Mouse (Mus musculus) intestine, embryonic 16.5 days (tissue): ENCODE results near the gene Zbtb7b. TPM values are rescaled to one million over a fixed set of nuclear protein-coding genes. Genes with fewer than 3 reads are reported as not detected.

ENCODE experiments used
- polyA plus RNA-seq: library from polyadenylated mRNA; unstranded; fragments of >200 nt; fragmentation: Nextera tagmentation; extraction: Ambion mirVana; gene quantifications from 2 replicates; pipeline ENCODE4 v1.2.1, GENCODE M21; 2015

The Zbtb7b gene
- polyA plus RNA-seq, 1 experiment from 2014 or later: 10.0 TPM

Other genes with a start within 250 kb of the Zbtb7b start
- gene Hcn3, start 234.6 kb downstream of the Zbtb7b start, polyA plus RNA-seq: 2.0 TPM in 2 replicates
- 17.3 and 18.0 TPM in 2 replicates for gene Clk2, start 230.0 kb downstream of the Zbtb7b start, polyA plus RNA-seq
- gene Scamp3, start 217.3 kb downstream of the Zbtb7b start, polyA plus RNA-seq: 141 and 142 TPM in 2 replicates
- 16.7 and 20.8 TPM in 2 replicates for gene Fam189b, start 211.6 kb downstream of the Zbtb7b start, polyA plus RNA-seq
- gene Gba, start 191.8 kb downstream of the Zbtb7b start, polyA plus RNA-seq: 73.1 and 87.5 TPM in 2 replicates
- 18.9 and 20.3 TPM in 2 replicates for gene Thbs3, start 179.6 kb downstream of the Zbtb7b start, polyA plus RNA-seq
- 214 and 234 TPM in 2 replicates for gene Mtx1, start 167.7 kb downstream of the Zbtb7b start, polyA plus RNA-seq
- 13.2 and 13.4 TPM in 2 replicates for gene Muc1, start 165.7 kb downstream of the Zbtb7b start, polyA plus RNA-seq
- gene Krtcap2, start 148.8 kb downstream of the Zbtb7b start, polyA plus RNA-seq: 316 and 334 TPM in 2 replicates
- 3.9 TPM in 2 replicates for gene Trim46, start 148.5 kb downstream of the Zbtb7b start, polyA plus RNA-seq
- gene Dpm3, start 135.4 kb downstream of the Zbtb7b start, polyA plus RNA-seq: 119 and 126 TPM in 2 replicates
- 62.7 and 74.1 TPM in 2 replicates for gene Slc50a1, start 124.2 kb downstream of the Zbtb7b start, polyA plus RNA-seq
- gene Efna1, start 113.6 kb downstream of the Zbtb7b start, polyA plus RNA-seq: 62.9 and 69.6 TPM in 2 replicates
- 5.9 and 7.5 TPM in 2 replicates for gene Efna3, start 71.8 kb downstream of the Zbtb7b start, polyA plus RNA-seq
- gene Efna4, start 56.7 kb downstream of the Zbtb7b start, polyA plus RNA-seq: 12.1 and 14.1 TPM in 2 replicates
- gene Adam15, start 44.8 kb downstream of the Zbtb7b start, polyA plus RNA-seq: 49.3 and 51.6 TPM in 2 replicates
- 2.8 and 5.0 TPM in 2 replicates for gene Dcst2, start 32.8 kb downstream of the Zbtb7b start, polyA plus RNA-seq
- gene Dcst1, start 29.5 kb downstream of the Zbtb7b start, polyA plus RNA-seq: 3.5 and 5.0 TPM in 2 replicates
- gene Lenep, start 8.0 kb upstream of the Zbtb7b start, polyA plus RNA-seq: not detected in 2 replicates
- gene Flad1, start 17.1 kb upstream of the Zbtb7b start, polyA plus RNA-seq: 44.5 and 53.2 TPM in 2 replicates
- gene Cks1b, start 23.6 kb upstream of the Zbtb7b start, polyA plus RNA-seq: 269 and 311 TPM in 2 replicates
- 85.4 and 89.1 TPM in 2 replicates for gene Shc1, start 23.7 kb upstream of the Zbtb7b start, polyA plus RNA-seq
- gene Pygo2, start 35.4 kb upstream of the Zbtb7b start, polyA plus RNA-seq: 24.8 and 25.7 TPM in 2 replicates
- gene Pbxip1, start 41.9 kb upstream of the Zbtb7b start, polyA plus RNA-seq: 45.1 and 46.6 TPM in 2 replicates
- gene Pmvk, start 59.8 kb upstream of the Zbtb7b start, polyA plus RNA-seq: 72.2 and 77.0 TPM in 2 replicates
- 3.8 and 4.1 TPM in 2 replicates for gene Kcnn3, start 125.4 kb upstream of the Zbtb7b start, polyA plus RNA-seq